Mouse (Mus musculus) adrenal gland, adult (tissue): Measurements from ENCODE around the gene Coq9.

Source experiments
- DNase-seq, 2 experiments: peaks; one replicate each; pipeline ENCODE4 v3.0.0; 2022 to 2023; ENCODE audit warnings: low spot score in 1 of 2; ENCODE audit not compliant: inconsistent age in 2 of 2

The Coq9 gene

GRCm38 (mm10) chr8:94837662-94838574 is at the start of gene Coq9, which contains the start of gene Ciapin1:
Coq9 (plus strand) TSS chr8:94838321.
Ciapin1 (minus strand) TSS chr8:94838358.
- peak; percentile 96 to 98 for DNase-seq

DNA sequence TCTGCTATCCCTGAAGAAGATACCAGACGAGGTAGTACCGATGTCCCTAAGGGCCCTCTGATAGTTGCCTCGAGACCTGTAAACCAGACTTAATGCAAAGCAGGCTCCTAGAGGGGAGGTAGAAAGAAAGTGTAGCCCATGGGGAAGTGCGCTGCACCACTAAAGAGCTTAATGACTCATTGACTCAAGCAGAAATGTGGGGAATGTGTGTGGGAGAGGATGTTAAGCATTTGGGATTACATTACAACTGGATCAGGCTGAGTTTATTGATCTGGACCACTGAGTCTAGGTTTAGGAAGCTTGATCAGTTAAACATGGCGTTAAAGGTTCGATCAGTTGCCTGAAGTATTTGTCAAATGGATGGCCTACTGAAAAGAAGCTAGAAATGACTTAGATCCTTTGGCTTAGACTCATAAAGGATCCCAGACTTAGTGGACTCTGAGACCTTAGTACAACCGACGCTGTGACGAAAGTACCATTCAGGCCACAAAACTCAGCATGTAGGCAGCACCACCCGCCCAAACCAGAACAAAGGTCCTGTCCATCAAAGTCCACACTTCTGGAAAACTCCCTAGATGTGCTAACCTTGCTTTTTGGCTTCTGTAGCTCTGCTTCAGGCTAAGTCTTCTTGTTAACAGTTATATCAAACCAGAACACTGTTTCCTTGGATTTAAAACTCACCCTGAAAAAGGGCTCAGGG is 48.7 kb upstream of the Coq9 start:
- no peak for DNase-seq

DNA sequence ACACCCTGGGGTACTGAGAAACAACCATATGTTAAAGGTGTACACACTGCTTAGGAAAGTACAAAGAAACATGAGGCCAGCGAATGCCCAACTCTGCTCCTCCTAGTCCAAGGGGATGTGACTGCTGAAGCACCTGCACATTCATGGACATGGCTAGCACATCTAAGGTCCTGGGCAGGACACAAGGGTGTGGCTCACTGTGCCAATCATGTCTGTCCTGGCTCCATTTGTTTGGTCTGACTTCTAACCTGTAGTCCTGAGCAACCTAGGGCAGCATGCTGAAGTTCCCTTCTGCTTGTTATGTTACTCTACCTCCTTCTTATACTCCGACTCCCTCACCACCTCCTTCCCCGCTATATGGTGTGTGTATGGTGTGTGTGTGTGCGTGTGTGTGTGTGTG is 43.8 kb upstream of the Coq9 start:
- DNase-seq = no peak

DNA sequence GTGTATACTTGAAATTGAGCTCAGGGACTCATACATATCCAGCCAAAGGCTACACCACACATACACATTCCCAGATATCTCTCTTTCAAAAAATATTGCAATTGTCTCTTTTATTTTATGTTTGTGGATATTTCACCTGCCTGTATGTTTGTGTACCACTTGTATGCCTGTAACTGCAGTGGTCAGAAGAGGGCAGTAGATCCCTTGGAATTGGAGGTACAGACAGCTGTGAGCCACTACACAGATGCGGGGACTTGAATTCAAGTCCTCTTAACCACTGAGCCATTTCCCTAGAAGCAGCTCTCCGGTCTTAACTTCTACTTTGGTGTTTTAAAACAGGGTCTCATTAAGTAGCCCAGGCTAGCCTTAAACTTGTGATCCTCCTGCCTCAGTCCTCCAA is 43.3 kb upstream of the Coq9 start:
- no peak for DNase-seq

- DNase-seq = no peak
Observed at GRCm38 (mm10) chr8:94800278-94800968, 37.7 kb upstream of the Coq9 start.

GRCm38 (mm10) chr8:94801293-94802095 is 36.6 kb upstream of the Coq9 start:
- DNase-seq = peak in 1 of 2 experiments; percentile 73

- DNase-seq = no peak
Observed at GRCm38 (mm10) chr8:94802375-94802774, 35.7 kb upstream of the Coq9 start.

DNA sequence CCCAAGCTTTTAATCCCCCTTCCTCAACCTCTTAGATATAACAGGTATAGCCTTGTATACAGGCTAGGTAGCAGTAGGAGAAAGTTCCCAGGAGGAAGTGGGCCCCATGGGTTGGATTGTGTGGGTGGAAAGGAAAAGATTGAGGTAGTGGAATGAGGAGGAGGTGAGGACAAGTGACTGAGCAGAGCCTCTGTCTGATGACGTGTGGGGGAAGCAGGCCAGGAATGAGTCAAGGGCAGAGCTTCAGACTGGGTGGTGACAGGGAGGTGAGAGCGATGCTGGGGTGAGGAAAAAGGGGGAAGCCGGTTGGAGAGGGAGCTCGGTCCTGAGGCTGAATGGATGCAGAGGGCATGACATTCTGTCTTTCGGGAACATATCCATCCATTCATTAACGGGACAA is 34.6 kb upstream of the Coq9 start:
- peak; percentile 74 to 79 for DNase-seq

DNA sequence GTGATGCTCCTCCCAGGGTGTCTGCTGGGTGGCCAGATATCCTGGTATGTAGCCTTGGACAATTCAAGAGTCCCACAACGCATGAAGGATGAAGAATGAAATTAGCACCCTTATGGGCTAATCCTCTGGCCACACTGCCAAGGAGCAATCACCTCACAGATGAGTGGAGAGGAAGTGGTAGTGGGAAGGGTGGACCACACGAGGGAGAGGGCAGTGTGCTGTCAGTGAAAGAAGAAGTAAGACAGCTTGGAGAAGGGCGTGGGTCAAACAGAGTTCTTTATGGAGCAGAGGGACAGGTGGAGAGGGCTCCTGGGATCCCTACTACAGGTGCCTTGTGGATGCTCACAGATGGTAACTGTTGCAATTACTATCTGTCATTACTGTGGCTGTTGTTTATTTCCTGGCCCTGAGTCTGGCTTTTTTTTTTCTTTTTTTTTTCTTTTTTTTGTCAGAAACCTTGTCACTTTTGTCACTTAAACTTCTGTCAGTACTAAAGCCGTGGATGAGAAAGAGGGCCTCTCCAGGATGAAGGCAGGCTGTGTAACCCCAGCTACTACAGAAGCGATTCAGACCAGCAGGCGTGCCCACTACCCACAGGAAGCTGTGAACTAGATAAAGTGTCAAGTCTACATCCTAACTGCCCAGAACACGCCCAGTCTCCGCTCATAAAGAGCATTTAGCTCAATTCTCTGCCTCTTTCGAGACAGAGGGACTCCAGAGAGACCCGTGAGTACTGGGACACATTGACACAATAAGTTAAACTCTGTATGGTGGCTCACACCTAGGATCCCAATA is 33.4 kb upstream of the Coq9 start:
- no peak for DNase-seq

GRCm38 (mm10) chr8:94805811-94806210 is 32.3 kb upstream of the Coq9 start:
- DNase-seq = no peak

- peak; percentile 85 to 90 for DNase-seq
Observed at GRCm38 (mm10) chr8:94807506-94807905, 30.6 kb upstream of the Coq9 start.

- no peak for DNase-seq
Observed at GRCm38 (mm10) chr8:94808372-94808771, 29.7 kb upstream of the Coq9 start.

GRCm38 (mm10) chr8:94810153-94810552 is 28.0 kb upstream of the Coq9 start, which contains the start of gene Ccl17:
Ccl17 (plus strand) TSS chr8:94810453.
- DNase-seq = no peak

DNA sequence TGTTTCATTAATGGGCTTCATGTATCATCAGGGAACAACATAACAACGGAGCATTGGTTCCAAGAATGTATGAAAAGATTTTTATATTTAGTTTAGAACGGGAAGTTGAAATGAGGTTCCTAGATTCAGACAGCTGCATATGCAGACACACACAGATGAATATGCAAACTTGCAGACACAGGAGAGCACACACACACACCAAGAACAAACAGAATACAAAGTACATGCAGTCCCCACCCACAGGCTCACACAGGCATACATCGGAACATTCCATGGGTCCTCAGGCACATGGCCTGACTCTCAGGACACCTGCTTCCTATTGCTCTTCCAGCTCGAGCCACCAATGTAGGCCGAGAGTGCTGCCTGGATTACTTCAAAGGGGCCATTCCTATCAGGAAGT is 27.3 kb upstream of the Coq9 start:
- DNase-seq = no peak

GRCm38 (mm10) chr8:94811654-94812053 is 26.5 kb upstream of the Coq9 start:
- peak; percentile 70 to 88 for DNase-seq

GRCm38 (mm10) chr8:94812645-94813098 is 25.4 kb upstream of the Coq9 start:
- peak; percentile 85 to 96 for DNase-seq

DNA sequence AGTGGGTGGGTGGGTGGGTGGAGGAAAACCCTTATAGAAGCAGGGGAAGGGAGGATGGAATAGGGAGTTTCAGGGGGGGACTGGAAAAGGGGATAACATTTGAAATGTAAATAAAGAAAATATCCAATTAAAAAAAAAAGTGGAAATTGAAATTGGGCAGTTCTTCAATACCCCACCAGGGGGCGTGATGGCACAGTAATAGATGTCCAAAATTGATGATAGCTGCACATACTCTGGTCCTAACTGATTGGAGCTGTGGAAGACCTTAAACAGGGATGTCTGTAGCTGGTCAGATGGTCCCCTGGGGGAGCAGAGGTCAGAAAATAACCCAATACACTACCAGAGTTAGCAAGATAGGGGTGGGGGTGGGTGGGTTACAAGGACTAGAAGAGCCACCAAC is 23.6 kb upstream of the Coq9 start:
- DNase-seq = peak in 1 of 2 experiments; percentile 77

GRCm38 (mm10) chr8:94817933-94818332 is 20.2 kb upstream of the Coq9 start:
- DNase-seq = no peak

GRCm38 (mm10) chr8:94819671-94820179 is 18.4 kb upstream of the Coq9 start:
- no peak for DNase-seq
